Mouse (Mus musculus): Measurements from ENCODE around the gene Ifit1bl1. TPM values are rescaled to one million over a fixed set of nuclear protein-coding genes. Genes with fewer than 3 reads are reported as not detected.
A peak's percentile ranks its signal among the peaks of the same experiment; 100 is the strongest.

Gene Ifit1bl1
- total RNA-seq, 2 experiments from 2014 or later = 0.12 to 0.25 TPM

- no peak for ATAC-seq (replicated peaks; ENCODE audit: poor library complexity)
Measured at GRCm38 (mm10) chr19:34550205-34550533, 51.6 kb downstream of the Ifit1bl1 start.

GRCm38 (mm10) chr19:34547976-34548375 lies 53.8 kb downstream of the Ifit1bl1 start:
- peak; percentile 79 for ATAC-seq (replicated peaks; ENCODE audit: poor library complexity)

- no peak for ATAC-seq (replicated peaks; ENCODE audit: poor library complexity)
Measured at GRCm38 (mm10) chr19:34546211-34546610, 55.5 kb downstream of the Ifit1bl1 start.

Other genes starting within 250 kb of the Ifit1bl1 start
- gene Ch25h, start 126.8 kb downstream of the Ifit1bl1 start, total RNA-seq (2015) = 0.29 TPM in 1 of 2 replicates, not detected in the other
- not detected in 2 replicates for gene Ch25h, start 126.8 kb downstream of the Ifit1bl1 start, total RNA-seq (2017)
- gene Lipa, start 74.5 kb downstream of the Ifit1bl1 start, total RNA-seq (2015) = 60.4 TPM in 2 replicates
- 30.9 and 32.4 TPM in 2 replicates for gene Lipa, start 74.5 kb downstream of the Ifit1bl1 start, total RNA-seq (2017)
- gene Ifit2, start 51.3 kb downstream of the Ifit1bl1 start, total RNA-seq (2015) = 7.7 and 8.0 TPM in 2 replicates
- gene Ifit2, start 51.3 kb downstream of the Ifit1bl1 start, total RNA-seq (2017) = 19.0 and 19.2 TPM in 2 replicates
- 0.88 and 1.1 TPM in 2 replicates for gene Ifit3, start 18.4 kb downstream of the Ifit1bl1 start, total RNA-seq (2015)
- gene Ifit3, start 18.4 kb downstream of the Ifit1bl1 start, total RNA-seq (2017) = 1.2 and 1.8 TPM in 2 replicates
- not detected in 2 replicates for gene Ifit3b, start 6.0 kb upstream of the Ifit1bl1 start, total RNA-seq (2015)
- 0.27 TPM in 1 of 2 replicates, not detected in the other for gene Ifit3b, start 6.0 kb upstream of the Ifit1bl1 start, total RNA-seq (2017)
- not detected in 2 replicates for gene Ifit1bl2, start 38.8 kb upstream of the Ifit1bl1 start, total RNA-seq (2015)
- gene Ifit1bl2, start 38.8 kb upstream of the Ifit1bl1 start, total RNA-seq (2017) = 0.27 and 0.83 TPM in 2 replicates
- gene Ifit1, start 38.9 kb upstream of the Ifit1bl1 start, total RNA-seq (2015) = 1.5 and 2.1 TPM in 2 replicates
- 1.0 and 1.1 TPM in 2 replicates for gene Ifit1, start 38.9 kb upstream of the Ifit1bl1 start, total RNA-seq (2017)
- gene Slc16a12, start 145.3 kb upstream of the Ifit1bl1 start, total RNA-seq (2015) = not detected in 2 replicates
- gene Slc16a12, start 145.3 kb upstream of the Ifit1bl1 start, total RNA-seq (2017) = not detected in 2 replicates

All from megakaryocyte progenitor cell, adult 5-6 weeks (primary cell).